Mouse (Mus musculus) intestine, postnatal 0 days (tissue): ENCODE measurements around the gene Clk2. TPM values are rescaled to one million over a fixed set of nuclear protein-coding genes. Genes with fewer than 3 reads are reported as not detected.
A peak's percentile ranks its signal among the peaks of the same experiment; 100 is the strongest.

Experiments used
- ATAC-seq: fragments of 200-750 bp; cut with Nextera tagmentation; 2 replicates; pipeline ENCODE4 v1.8.0; 2017; ENCODE audit warnings: mild to moderate bottlenecking, moderate TSS enrichment, moderate library complexity
- H3K27ac ChIP-seq: fragments of 300-500 bp; sonication (generic); 2 replicates; pipeline ENCODE4 v1.5.1; 2014; ENCODE audit warnings: mild to moderate bottlenecking, low read depth, low read length, moderate library complexity
- H3K27me3 ChIP-seq: fragments of 300-500 bp; sonication (generic); replicated peaks from 2 replicates; pipeline ENCODE4 v1.6.1; 2014; ENCODE audit warnings: low read length, mixed read lengths; ENCODE audit not compliant: control insufficient read depth, insufficient read depth
- H3K36me3 ChIP-seq: fragments of 300-500 bp; sonication (generic); 2 replicates; pipeline ENCODE4 v1.6.1; 2014; ENCODE audit warnings: mild to moderate bottlenecking, moderate library complexity; ENCODE audit not compliant: control insufficient read depth, insufficient read depth
- H3K4me1 ChIP-seq: fragments of 300-500 bp; sonication (generic); replicated peaks from 2 replicates; pipeline ENCODE4 v1.6.1; 2014; ENCODE audit warnings: antibody characterized with exemption, low read length, mixed read lengths; ENCODE audit not compliant: control insufficient read depth, insufficient read depth
- H3K4me2 ChIP-seq: fragments of 300-500 bp; sonication (generic); replicated peaks from 2 replicates; pipeline ENCODE4 v1.6.1; 2014; ENCODE audit warnings: low read depth, mild to moderate bottlenecking, moderate library complexity
- H3K4me3 ChIP-seq: fragments of 300-500 bp; sonication (generic); 2 replicates; pipeline ENCODE4 v1.5.1; 2014; ENCODE audit warnings: low read depth, low read length
- H3K9ac ChIP-seq: fragments of 300-500 bp; sonication (generic); 2 replicates; pipeline ENCODE4 v1.6.1; 2014; ENCODE audit warnings: mild to moderate bottlenecking, low read depth, low read length
- H3K9me3 ChIP-seq: fragments of 300-500 bp; sonication (generic); 2 replicates; pipeline ENCODE4 v1.6.1; 2016; ENCODE audit warnings: mixed run types; ENCODE audit not compliant: control insufficient read depth
- CTCF ChIP-seq: sonication (generic); IDR thresholded peaks from 2 replicates; pipeline ENCODE4 v1.5.1; 2016; ENCODE audit warnings: low read depth, mild to moderate bottlenecking, control low read depth, antibody characterized with exemption, moderate library complexity
- WGBS: fragments of 180-500 bp; shearing (Covaris S2); extraction: QIAGEN DNeasy Blood & Tissue Kit; methylation state at CpG from one replicate; pipeline ENCODE4 v1.1.7; 2014; 5-methylcytosine and 5-hydroxymethylcytosine counted together
- polyA plus RNA-seq: library from polyadenylated mRNA; unstranded; fragments of >200 nt; fragmentation: Nextera tagmentation; extraction: Ambion mirVana; gene quantifications from 2 replicates; pipeline ENCODE4 v1.2.1, GENCODE M21; 2015

The Clk2 gene
- polyA plus RNA-seq, 1 experiment from 2014 or later, result 8.6 TPM

GRCm38 (mm10) chr3:89163123-89163522 is 1.5 kb upstream of the Clk2 start:
- ATAC-seq, result no peak
- Histone ChIP-seq H3K4me3 (no peak overlapping the region), H3K9me3 (no peaks in the 10 kb centered on the region), H3K36me3 (peaks cover 11% of the 10 kb centered on the region), H3K9ac (no peak overlapping the region), H3K27me3 (no peaks in the 10 kb centered on the region; the same call in 1 of the 2 replicates), H3K4me1 (no peaks in the 10 kb centered on the region; the same call in 1 of the 2 replicates), H3K4me2 (no peak overlapping the region), H3K27ac (no peak overlapping the region)
- TF ChIP-seq CTCF, result no peak
- 79% methylated on average over 1 of the region's 1 CpGs for WGBS

- Histone ChIP-seq H3K4me2 (peak overlapping the region; percentile 59), H3K4me1 (no peaks in the 10 kb centered on the region; the same call in 1 of the 2 replicates), H3K27ac (no peak overlapping the region), H3K9ac (no peak overlapping the region), H3K9me3 (no peaks in the 10 kb centered on the region), H3K36me3 (peaks cover 16% of the 10 kb centered on the region), H3K27me3 (no peaks in the 10 kb centered on the region), H3K4me3 (peak overlapping the region; percentile 72; the same call in 1 of the 2 replicates)
- 71% methylated on average over 5 of the region's 5 CpGs for whole genome bisulfite sequencing
- ATAC-seq, result no peak
- no peak for TF ChIP-seq CTCF
Observed at GRCm38 (mm10) chr3:89163643-89164245, 851 bp upstream of the Clk2 start.

GRCm38 (mm10) chr3:89165268-89165870 is 774 bp downstream of the Clk2 start:
- Histone ChIP-seq H3K27me3 (no peaks in the 10 kb centered on the region), H3K4me3 (peak overlapping the region; percentile 72), H3K27ac (peak overlapping the region; percentile 92), H3K9me3 (no peaks in the 10 kb centered on the region), H3K4me1 (no peaks in the 10 kb centered on the region; the same call in 1 of the 2 replicates), H3K36me3 (peaks cover 32% of the 10 kb centered on the region), H3K9ac (peak overlapping the region; percentile 75), H3K4me2 (peak overlapping the region; percentile 59)
- no peak for TF ChIP-seq CTCF
- no peak for ATAC-seq
- 14% methylated on average over 12 of the region's 12 CpGs for WGBS

- H3K27me3 ChIP-seq, result no peaks in the 10 kb centered on the region
- H3K36me3 ChIP-seq, result peaks cover 46% of the 10 kb centered on the region
- no peaks in the 10 kb centered on the region for H3K9me3 ChIP-seq
- H3K4me1 ChIP-seq, result no peaks in the 10 kb centered on the region; the same call in 1 of the 2 replicates
- ATAC-seq, result no peak
- H3K9ac ChIP-seq, result no peak overlapping the region
- no peak for TF ChIP-seq CTCF
- no peak overlapping the region for H3K4me2 ChIP-seq
- WGBS, result 94% methylated on average over 19 of the region's 19 CpGs
- no peak overlapping the region for H3K27ac ChIP-seq
- no peak overlapping the region for H3K4me3 ChIP-seq
Observed at GRCm38 (mm10) chr3:89166945-89167344, 2.4 kb downstream of the Clk2 start.

DNA sequence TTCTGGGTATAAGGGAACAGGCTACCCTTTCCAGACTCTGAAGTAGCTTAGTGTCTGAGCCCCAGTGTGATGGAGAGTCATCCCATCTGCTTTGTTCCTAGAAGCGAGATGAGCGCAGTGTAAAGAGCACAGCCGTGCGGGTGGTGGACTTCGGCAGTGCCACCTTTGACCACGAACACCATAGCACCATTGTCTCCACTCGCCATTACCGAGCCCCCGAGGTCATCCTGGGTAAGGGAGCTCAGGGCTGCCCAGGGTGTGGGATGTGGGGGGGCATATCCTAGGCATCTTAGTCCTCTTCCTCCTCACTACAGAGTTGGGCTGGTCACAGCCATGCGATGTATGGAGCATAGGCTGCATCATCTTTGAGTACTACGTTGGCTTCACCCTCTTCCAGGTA is 10.2 kb downstream of the Clk2 start:
- no peak overlapping the region for H3K4me2 ChIP-seq
- H3K4me1 ChIP-seq, result 0 out of 2 replicates have a peak, but pooled peaks cover 7% of the 10 kb centered on the region
- H3K27ac ChIP-seq, result peak overlapping the region; percentile 35; the same call in 1 of the 2 replicates
- peaks cover 69% of the 10 kb centered on the region for H3K36me3 ChIP-seq
- no peak for TF ChIP-seq CTCF
- 94% methylated on average over 11 of the region's 11 CpGs for WGBS
- H3K4me3 ChIP-seq, result no peak overlapping the region
- no peak overlapping the region for H3K9ac ChIP-seq
- no peaks in the 10 kb centered on the region for H3K9me3 ChIP-seq
- no peak for ATAC-seq
- no peaks in the 10 kb centered on the region for H3K27me3 ChIP-seq

GRCm38 (mm10) chr3:89175544-89175943 is 10.9 kb downstream of the Clk2 start:
- no peak for ATAC-seq
- Histone ChIP-seq H3K9me3 (no peaks in the 10 kb centered on the region), H3K4me1 (0 out of 2 replicates have a peak, but pooled peaks cover 7% of the 10 kb centered on the region), H3K27ac (no peak overlapping the region), H3K36me3 (peaks cover 69% of the 10 kb centered on the region), H3K27me3 (no peaks in the 10 kb centered on the region), H3K9ac (no peak overlapping the region), H3K4me2 (no peak overlapping the region), H3K4me3 (no peak overlapping the region)
- 91% methylated on average over 10 of the region's 10 CpGs for WGBS
- TF ChIP-seq CTCF, result no peak
